Mouse (Mus musculus): Measurements from ENCODE around the gene Clcc1. TPM values are rescaled to one million over a fixed set of nuclear protein-coding genes. Genes with fewer than 3 reads are reported as not detected.

Gene Clcc1
- polyA plus RNA-seq, 1 experiment from 2014 or later, result 41.4 TPM

- no peak overlapping the region for H3K9ac ChIP-seq (ENCODE audit: low read depth, low read length)
- 95% methylated on average over 4 of the region's 4 CpGs for WGBS
- H3K27me3 ChIP-seq (ENCODE audit: control insufficient read depth, insufficient read depth, low read depth, low read length), result no peaks in the 10 kb centered on the region
- H3K4me2 ChIP-seq (ENCODE audit: low read length), result no peak overlapping the region
- no peaks in the 10 kb centered on the region for H3K9me3 ChIP-seq (replicated peaks; ENCODE audit: control insufficient read depth, low read length, poor library complexity, severe bottlenecking)
- no peak overlapping the region for H3K27ac ChIP-seq (ENCODE audit: low read length)
- H3K36me3 ChIP-seq (ENCODE audit: control insufficient read depth, insufficient read depth, low read length), result no peaks in the 10 kb centered on the region
- 0 out of 2 replicates have a peak, but pooled peaks cover 4% of the 10 kb centered on the region for H3K4me1 ChIP-seq (ENCODE audit: control insufficient read depth, insufficient read depth, low read length)
- no peak overlapping the region for H3K4me3 ChIP-seq (ENCODE audit: low read depth, low read length)
- no peak for ATAC-seq
Measured at GRCm38 (mm10) chr3:108714837-108715236, 61.1 kb downstream of the Clcc1 start.

GRCm38 (mm10) chr3:108717896-108718502, 64.3 kb downstream of the Clcc1 start:
- ATAC-seq, result no peak
- H3K9ac ChIP-seq (ENCODE audit: low read depth, low read length), result no peak overlapping the region
- H3K36me3 ChIP-seq (ENCODE audit: control insufficient read depth, insufficient read depth, low read length), result no peaks in the 10 kb centered on the region
- peaks cover 16% of the 10 kb centered on the region for H3K4me1 ChIP-seq (ENCODE audit: control insufficient read depth, insufficient read depth, low read length)
- no peaks in the 10 kb centered on the region for H3K9me3 ChIP-seq (replicated peaks; ENCODE audit: control insufficient read depth, low read length, poor library complexity, severe bottlenecking)
- H3K27ac ChIP-seq (ENCODE audit: low read length), result no peak overlapping the region
- H3K4me3 ChIP-seq (ENCODE audit: low read depth, low read length), result no peak overlapping the region
- no peaks in the 10 kb centered on the region for H3K27me3 ChIP-seq (ENCODE audit: control insufficient read depth, insufficient read depth, low read depth, low read length)
- 87% methylated on average over 3 of the region's 3 CpGs for WGBS
- no peak overlapping the region for H3K4me2 ChIP-seq (ENCODE audit: low read length)

- peaks cover 12% of the 10 kb centered on the region for H3K4me1 ChIP-seq (ENCODE audit: control insufficient read depth, insufficient read depth, low read length)
- H3K9ac ChIP-seq (ENCODE audit: low read depth, low read length), result no peak overlapping the region
- no peak overlapping the region for H3K4me2 ChIP-seq (ENCODE audit: low read length)
- no peak overlapping the region for H3K4me3 ChIP-seq (ENCODE audit: low read depth, low read length)
- H3K36me3 ChIP-seq (ENCODE audit: control insufficient read depth, insufficient read depth, low read length), result no peaks in the 10 kb centered on the region
- H3K27me3 ChIP-seq (ENCODE audit: control insufficient read depth, insufficient read depth, low read depth, low read length), result no peaks in the 10 kb centered on the region
- WGBS, result 92% methylated on average over 2 of the region's 2 CpGs
- no peak for ATAC-seq
- H3K9me3 ChIP-seq (replicated peaks; ENCODE audit: control insufficient read depth, low read length, poor library complexity, severe bottlenecking), result no peaks in the 10 kb centered on the region
- no peak overlapping the region for H3K27ac ChIP-seq (ENCODE audit: low read length)
Measured at GRCm38 (mm10) chr3:108719357-108719756, 65.6 kb downstream of the Clcc1 start.

GRCm38 (mm10) chr3:108719761-108720160, 66.0 kb downstream of the Clcc1 start:
- Histone ChIP-seq H3K4me2 (ENCODE audit: low read length) (no peak overlapping the region), H3K4me1 (ENCODE audit: control insufficient read depth, insufficient read depth, low read length) (peaks cover 12% of the 10 kb centered on the region), H3K36me3 (ENCODE audit: control insufficient read depth, insufficient read depth, low read length) (no peaks in the 10 kb centered on the region), H3K4me3 (ENCODE audit: low read depth, low read length) (no peak overlapping the region), H3K27me3 (ENCODE audit: control insufficient read depth, insufficient read depth, low read depth, low read length) (no peaks in the 10 kb centered on the region), H3K9me3 (replicated peaks; ENCODE audit: control insufficient read depth, low read length, poor library complexity, severe bottlenecking) (no peaks in the 10 kb centered on the region), H3K9ac (ENCODE audit: low read depth, low read length) (no peak overlapping the region), H3K27ac (ENCODE audit: low read length) (no peak overlapping the region)
- no peak for ATAC-seq
- 84% methylated on average over 3 of the region's 3 CpGs for whole genome bisulfite sequencing

GRCm38 (mm10) chr3:108721076-108721991, 67.6 kb downstream of the Clcc1 start:
- H3K9me3 ChIP-seq (replicated peaks; ENCODE audit: control insufficient read depth, low read length, poor library complexity, severe bottlenecking), result no peaks in the 10 kb centered on the region
- H3K4me1 ChIP-seq (ENCODE audit: control insufficient read depth, insufficient read depth, low read length), result peaks cover 12% of the 10 kb centered on the region
- under 1% methylated on average over 37 of the region's 44 CpGs for WGBS
- peak; percentile 73; the same call in 1 of the 2 replicates for ATAC-seq
- H3K9ac ChIP-seq (ENCODE audit: low read depth, low read length), result peak overlapping the region; percentile 84
- peak overlapping the region; percentile 82 for H3K4me3 ChIP-seq (ENCODE audit: low read depth, low read length)
- peak overlapping the region; percentile 83 for H3K4me2 ChIP-seq (ENCODE audit: low read length)
- H3K27ac ChIP-seq (ENCODE audit: low read length), result peak overlapping the region; percentile 79
- no peaks in the 10 kb centered on the region for H3K27me3 ChIP-seq (ENCODE audit: control insufficient read depth, insufficient read depth, low read depth, low read length)
- H3K36me3 ChIP-seq (ENCODE audit: control insufficient read depth, insufficient read depth, low read length), result no peaks in the 10 kb centered on the region

GRCm38 (mm10) chr3:108722036-108722872, 68.5 kb downstream of the Clcc1 start, which contains the start of gene Gpsm2:
Gene Gpsm2 (minus strand): TSS chr3:108722309.
- H3K27me3 ChIP-seq (ENCODE audit: control insufficient read depth, insufficient read depth, low read depth, low read length), result no peaks in the 10 kb centered on the region
- peaks cover 12% of the 10 kb centered on the region for H3K4me1 ChIP-seq (ENCODE audit: control insufficient read depth, insufficient read depth, low read length)
- peak within 1 kb of the TSS; percentile 82 for H3K4me3 ChIP-seq (ENCODE audit: low read depth, low read length)
- peak within 1 kb of the TSS; percentile 79 for H3K27ac ChIP-seq (ENCODE audit: low read length)
- no peaks in the 10 kb centered on the region for H3K36me3 ChIP-seq (ENCODE audit: control insufficient read depth, insufficient read depth, low read length)
- H3K4me2 ChIP-seq (ENCODE audit: low read length), result peak within 1 kb of the TSS; percentile 83
- ATAC-seq, result peak; percentile 98
- 2% methylated on average over 53 of the region's 53 CpGs for WGBS
- no peaks in the 10 kb centered on the region for H3K9me3 ChIP-seq (replicated peaks; ENCODE audit: control insufficient read depth, low read length, poor library complexity, severe bottlenecking)
- peak within 1 kb of the TSS; percentile 84 for H3K9ac ChIP-seq (ENCODE audit: low read depth, low read length)

- no peak for ATAC-seq
- Histone ChIP-seq H3K4me2 (ENCODE audit: low read length) (no peak overlapping the region), H3K4me1 (ENCODE audit: control insufficient read depth, insufficient read depth, low read length) (0 out of 2 replicates have a peak, but pooled peaks cover 4% of the 10 kb centered on the region), H3K9ac (ENCODE audit: low read depth, low read length) (no peak overlapping the region), H3K36me3 (ENCODE audit: control insufficient read depth, insufficient read depth, low read length) (no peaks in the 10 kb centered on the region), H3K9me3 (replicated peaks; ENCODE audit: control insufficient read depth, low read length, poor library complexity, severe bottlenecking) (no peaks in the 10 kb centered on the region), H3K4me3 (ENCODE audit: low read depth, low read length) (no peak overlapping the region), H3K27me3 (ENCODE audit: control insufficient read depth, insufficient read depth, low read depth, low read length) (no peaks in the 10 kb centered on the region), H3K27ac (ENCODE audit: low read length) (no peak overlapping the region)
- whole genome bisulfite sequencing, result 91% methylated on average over 7 of the region's 7 CpGs
Measured at GRCm38 (mm10) chr3:108726413-108726812, 72.7 kb downstream of the Clcc1 start.

GRCm38 (mm10) chr3:108727344-108727743, 73.6 kb downstream of the Clcc1 start:
- Histone ChIP-seq H3K9ac (ENCODE audit: low read depth, low read length) (no peak overlapping the region), H3K4me1 (ENCODE audit: control insufficient read depth, insufficient read depth, low read length) (0 out of 2 replicates have a peak, but pooled peaks cover 4% of the 10 kb centered on the region), H3K4me2 (ENCODE audit: low read length) (no peak overlapping the region), H3K27me3 (ENCODE audit: control insufficient read depth, insufficient read depth, low read depth, low read length) (no peaks in the 10 kb centered on the region), H3K9me3 (replicated peaks; ENCODE audit: control insufficient read depth, low read length, poor library complexity, severe bottlenecking) (no peaks in the 10 kb centered on the region), H3K36me3 (ENCODE audit: control insufficient read depth, insufficient read depth, low read length) (no peaks in the 10 kb centered on the region), H3K27ac (ENCODE audit: low read length) (no peak overlapping the region), H3K4me3 (ENCODE audit: low read depth, low read length) (no peak overlapping the region)
- ATAC-seq, result no peak
